Mouse (Mus musculus) olfactory bulb, adult 2 months (tissue): ENCODE data around the gene Clint1. TPM values are rescaled to one million over a fixed set of nuclear protein-coding genes. Genes with fewer than 3 reads are reported as not detected.

ENCODE experiments used
- H3K27ac ChIP-seq: fragments of 200-500 bp; 2 replicates; pipeline ENCODE4 v1.5.1; 2012; ENCODE audit warnings: low read depth, low read length; ENCODE audit not compliant: insufficient read depth
- H3K4me1 ChIP-seq: fragments of 200-500 bp; 2 replicates; pipeline ENCODE4 v1.6.1; 2012; ENCODE audit warnings: low read length; ENCODE audit not compliant: control insufficient read depth, insufficient read depth
- H3K4me3 ChIP-seq: fragments of 200-500 bp; 2 replicates; pipeline ENCODE4 v1.5.1; 2012; ENCODE audit warnings: mild to moderate bottlenecking, low read depth, low read length, moderate library complexity; ENCODE audit not compliant: insufficient read depth
- CTCF ChIP-seq: fragments of 200-500 bp; IDR thresholded peaks from 2 replicates; pipeline ENCODE4 v1.5.1; 2012; ENCODE audit warnings: low read depth, mild to moderate bottlenecking, low read length, moderate library complexity; ENCODE audit not compliant: insufficient read depth
- POLR2A ChIP-seq: fragments of 200-500 bp; IDR thresholded peaks from 2 replicates; pipeline ENCODE4 v1.6.1; 2012; ENCODE audit warnings: mild to moderate bottlenecking, low read depth, low read length, moderate library complexity; ENCODE audit not compliant: insufficient read depth
- WGBS: fragments of 180-500 bp; shearing (Covaris S2); methylation state at CpG from one replicate; pipeline ENCODE4 v1.1.7; 2018; 5-methylcytosine and 5-hydroxymethylcytosine counted together
- polyA plus RNA-seq: library from polyadenylated mRNA; stranded (reverse); fragments of >200 nt; gene quantifications from 2 replicates; pipeline ENCODE4 v1.2.4, GENCODE M21; 2012; ENCODE audit warnings: low replicate concordance; ENCODE audit not compliant: missing spikeins, insufficient read depth, insufficient read length

Gene Clint1
- polyA plus RNA-seq, 1 experiment = not detected

DNA sequence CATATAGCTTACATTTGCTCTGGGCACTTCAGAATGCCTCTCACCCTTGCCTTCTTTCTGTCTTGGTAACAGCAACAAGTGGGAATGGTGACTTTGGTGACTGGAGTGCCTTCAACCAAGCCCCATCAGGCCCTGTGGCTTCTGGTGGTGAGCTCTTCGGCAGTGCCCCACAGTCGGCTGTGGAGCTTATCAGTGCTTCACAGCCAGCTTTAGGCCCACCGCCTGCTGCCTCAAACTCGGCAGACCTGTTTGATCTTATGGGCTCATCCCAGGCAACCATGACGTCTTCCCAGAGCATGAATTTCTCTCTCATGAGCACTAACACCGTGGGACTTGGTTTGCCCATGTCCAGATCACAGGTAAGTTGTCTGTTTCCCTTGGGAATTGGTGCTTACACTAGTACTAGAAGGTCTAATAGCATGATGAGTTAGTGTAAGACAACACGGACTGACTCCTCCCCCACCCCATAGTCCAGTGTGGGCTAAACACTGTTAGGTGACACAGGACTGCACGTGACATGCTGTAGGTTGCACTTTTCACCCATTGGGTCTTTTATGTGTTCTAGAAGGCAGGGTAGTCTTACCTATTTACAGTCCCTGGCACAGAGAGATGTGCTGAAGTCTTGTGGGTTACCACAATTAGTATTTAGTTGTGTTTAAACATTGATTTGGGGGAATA is 54.4 kb downstream of the Clint1 start:
- peaks cover 5% of the 10 kb centered on the region for H3K4me1 ChIP-seq
- no peak overlapping the region for H3K4me3 ChIP-seq
- WGBS = 95% methylated on average over 8 of the region's 8 CpGs
- no peak overlapping the region for H3K27ac ChIP-seq
- TF ChIP-seq CTCF = no peak
- no peak for TF ChIP-seq POLR2A

DNA sequence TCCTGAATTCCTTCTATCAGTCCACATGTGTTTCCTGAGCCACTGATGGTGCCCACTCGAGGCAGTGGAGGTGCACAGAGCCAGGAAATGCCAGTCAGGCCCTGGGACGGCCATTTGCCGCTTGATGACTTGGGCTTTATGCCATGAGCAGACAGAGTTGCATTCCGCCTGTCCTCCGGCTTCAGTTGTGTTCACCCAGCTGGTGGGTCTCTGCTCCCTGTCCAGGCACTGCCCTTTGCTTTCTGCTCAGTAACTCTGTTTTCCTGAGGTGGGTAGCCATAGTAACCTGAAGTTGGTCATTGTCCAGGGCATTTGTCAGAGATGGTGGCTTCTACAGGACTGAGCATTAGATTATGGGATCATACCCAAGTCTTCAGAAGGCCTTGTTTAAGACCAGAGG is 55.5 kb downstream of the Clint1 start:
- WGBS = 80% methylated on average over 5 of the region's 5 CpGs
- TF ChIP-seq CTCF (no peak), POLR2A (no peak)
- Histone ChIP-seq H3K4me3 (no peak overlapping the region), H3K27ac (no peak overlapping the region), H3K4me1 (peaks cover 11% of the 10 kb centered on the region)

DNA sequence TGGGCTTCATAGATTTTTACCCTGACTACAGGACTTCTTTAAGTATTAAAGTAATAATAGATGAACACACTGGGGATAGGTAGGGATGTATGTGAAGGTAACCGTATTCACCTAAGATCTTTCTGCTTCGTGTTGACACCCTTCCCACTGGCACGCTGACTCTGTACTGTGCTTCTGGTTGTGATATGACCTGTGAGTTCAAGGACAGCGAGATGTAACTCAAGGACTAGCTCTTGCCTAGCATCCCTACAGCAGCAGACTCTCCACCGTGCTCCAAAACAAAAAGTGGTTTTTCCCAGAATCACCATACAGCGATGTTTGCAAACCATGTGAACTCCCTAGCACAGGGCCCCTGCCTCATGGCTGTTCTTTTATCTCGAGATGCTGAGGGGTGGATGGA is 56.2 kb downstream of the Clint1 start:
- no peak for TF ChIP-seq POLR2A
- no peak for TF ChIP-seq CTCF
- WGBS = 93% methylated on average over 7 of the region's 7 CpGs
- no peak overlapping the region for H3K27ac ChIP-seq
- H3K4me3 ChIP-seq = no peak overlapping the region
- peaks cover 11% of the 10 kb centered on the region for H3K4me1 ChIP-seq

DNA sequence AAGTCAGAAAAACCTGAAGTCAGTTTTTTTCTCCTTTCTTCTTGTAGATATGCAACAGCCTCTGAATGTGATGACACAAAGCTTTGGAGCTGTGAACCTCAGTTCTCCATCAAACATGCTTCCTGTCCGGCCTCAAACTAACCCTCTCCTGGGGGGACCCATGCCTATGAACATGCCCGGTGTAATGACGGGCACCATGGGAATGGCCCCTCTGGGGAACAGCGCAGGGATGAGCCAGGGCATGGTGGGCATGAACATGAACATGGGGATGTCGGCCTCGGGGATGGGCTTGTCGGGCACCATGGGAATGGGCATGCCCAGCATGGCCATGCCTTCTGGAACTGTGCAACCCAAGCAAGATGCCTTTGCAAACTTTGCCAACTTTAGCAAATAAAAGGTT is 57.0 kb downstream of the Clint1 start:
- no peak overlapping the region for H3K27ac ChIP-seq
- TF ChIP-seq CTCF (no peak), POLR2A (no peak)
- WGBS = 98% methylated on average over 7 of the region's 7 CpGs
- H3K4me1 ChIP-seq = peaks cover 11% of the 10 kb centered on the region
- H3K4me3 ChIP-seq = no peak overlapping the region

DNA sequence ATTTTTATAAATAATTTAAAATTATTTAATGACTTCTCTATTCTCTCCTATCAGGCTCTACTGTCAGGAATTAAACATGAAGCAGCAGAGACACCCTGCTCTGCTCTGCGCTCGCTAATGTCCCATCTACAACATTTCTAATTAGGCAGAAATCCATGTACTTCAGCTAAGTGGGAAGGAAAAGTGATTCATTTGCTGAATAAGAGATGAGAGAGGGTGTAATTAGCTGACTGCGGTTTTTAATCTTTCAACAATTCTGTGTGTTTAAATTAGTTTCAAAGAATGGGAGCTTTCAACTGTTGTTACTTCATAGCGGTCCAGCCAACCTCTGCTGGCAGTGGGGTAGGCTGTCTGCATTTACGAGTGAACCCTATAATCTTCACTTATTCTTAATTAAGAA is 58.9 kb downstream of the Clint1 start:
- 22% methylated on average over 5 of the region's 5 CpGs for WGBS
- H3K4me3 ChIP-seq = no peak overlapping the region
- no peak overlapping the region for H3K27ac ChIP-seq
- no peak for TF ChIP-seq POLR2A
- TF ChIP-seq CTCF = no peak
- peaks cover 11% of the 10 kb centered on the region for H3K4me1 ChIP-seq

DNA sequence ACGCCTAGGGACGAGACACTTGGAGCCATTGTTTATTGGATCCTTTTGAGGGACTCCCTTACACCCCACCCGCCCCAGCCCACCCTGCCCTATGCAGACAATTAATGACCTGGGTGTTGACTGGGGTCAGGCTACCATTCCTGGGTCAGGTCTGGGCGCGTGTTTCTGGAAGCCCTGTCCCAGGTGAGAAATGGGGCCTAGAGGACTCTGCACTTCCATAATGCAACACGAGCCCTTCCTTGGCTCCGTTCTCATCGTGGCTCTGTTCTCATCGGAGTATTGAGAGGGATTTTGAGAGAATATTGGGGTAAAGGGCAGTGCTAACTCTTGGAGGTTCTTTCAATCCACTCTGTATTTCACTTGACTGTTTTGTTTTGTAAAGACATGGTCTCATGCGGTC is 64.3 kb downstream of the Clint1 start:
- no peak for TF ChIP-seq CTCF
- no peak for TF ChIP-seq POLR2A
- no peak overlapping the region for H3K27ac ChIP-seq
- peaks cover 6% of the 10 kb centered on the region for H3K4me1 ChIP-seq
- WGBS = 96% methylated on average over 10 of the region's 10 CpGs
- H3K4me3 ChIP-seq = no peak overlapping the region

DNA sequence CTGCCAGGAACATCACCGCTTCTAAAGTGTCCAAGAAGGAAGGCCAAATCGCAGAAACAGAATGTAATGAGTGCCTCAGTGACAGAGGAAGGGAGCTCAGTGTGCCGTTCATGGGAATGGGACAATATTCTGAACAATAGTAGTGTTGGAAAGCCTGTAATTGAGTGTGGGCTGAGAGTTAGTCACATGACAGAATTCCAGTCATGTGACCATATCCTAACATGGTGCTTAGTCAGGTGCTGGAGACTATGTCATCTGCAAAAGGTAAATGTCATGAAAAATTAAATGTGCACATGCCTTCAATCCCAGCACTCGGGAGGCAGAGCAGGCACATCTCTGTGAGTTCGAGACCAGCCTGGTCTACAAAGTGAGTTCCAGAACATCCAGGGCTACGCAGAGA is 66.2 kb downstream of the Clint1 start:
- WGBS = 94% methylated on average over 6 of the region's 6 CpGs
- TF ChIP-seq POLR2A = no peak
- TF ChIP-seq CTCF = no peak
- no peaks in the 10 kb centered on the region for H3K4me1 ChIP-seq

DNA sequence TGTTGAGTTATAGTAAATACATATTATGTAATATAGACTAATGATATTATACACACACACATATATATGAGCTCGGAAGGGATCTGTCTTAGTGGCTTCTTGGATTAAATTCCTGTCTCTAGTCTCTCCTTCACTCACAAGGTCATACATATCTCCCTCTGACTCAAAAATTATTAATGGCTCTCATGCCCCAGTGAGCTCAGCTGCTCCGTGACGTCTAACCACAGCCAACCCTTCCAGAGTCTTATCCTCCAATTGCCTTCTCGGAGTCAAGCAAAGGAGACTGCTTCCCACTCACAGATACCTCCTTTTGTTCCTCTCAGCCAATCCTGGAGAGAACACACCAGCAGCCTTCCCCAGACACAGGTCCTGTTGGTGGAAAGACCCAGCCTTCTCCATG is 67.0 kb downstream of the Clint1 start:
- WGBS = 85% methylated on average over 4 of the region's 4 CpGs
- H3K27ac ChIP-seq = no peak overlapping the region
- H3K4me3 ChIP-seq = no peak overlapping the region
- TF ChIP-seq POLR2A (no peak), CTCF (no peak)
- H3K4me1 ChIP-seq = no peaks in the 10 kb centered on the region

More for the DNA sequence above, 66.2 kb downstream of the Clint1 start:
- Histone ChIP-seq H3K27ac (no peak overlapping the region), H3K4me3 (no peak overlapping the region)

DNA sequence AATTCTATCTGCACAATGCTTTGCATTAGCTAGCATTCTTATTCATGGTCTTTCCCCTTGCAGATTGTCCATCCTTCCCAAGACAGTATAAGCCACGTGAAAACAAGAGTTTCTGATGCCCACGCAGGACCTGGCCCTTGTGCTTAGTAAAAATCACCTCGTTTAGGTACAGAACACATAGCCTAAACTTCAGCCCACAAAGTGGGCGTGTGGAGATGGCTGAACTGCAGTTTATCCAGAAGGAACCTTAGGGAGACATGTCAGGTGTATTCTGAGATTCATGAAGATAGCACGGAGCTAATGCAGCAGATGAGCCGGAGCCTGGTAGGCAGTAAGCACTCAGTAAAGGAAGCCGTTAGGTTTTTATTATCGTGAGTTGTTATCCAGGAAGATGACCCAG is 69.2 kb downstream of the Clint1 start:
- Histone ChIP-seq H3K4me3 (no peak overlapping the region), H3K27ac (no peak overlapping the region), H3K4me1 (no peaks in the 10 kb centered on the region)
- WGBS = 73% methylated on average over 8 of the region's 8 CpGs
- TF ChIP-seq POLR2A (no peak), CTCF (no peak)
